Mouse (Mus musculus) naive thymus-derived CD4-positive, alpha-beta T cell, adult 2 months (primary cell): Measurements from ENCODE around the gene Aff3.

Source experiments
- DNase-seq: peaks from one replicate; pipeline ENCODE4 v3.0.0-alpha.2; 2011; ENCODE audit warnings: low read depth

Gene Aff3

GRCm38 (mm10) chr1:38320126-38320970 lies 344.4 kb downstream of the Aff3 start:
- no peak for DNase-seq

- no peak for DNase-seq
These were observed 346.1 kb downstream of the Aff3 start for GRCm38 (mm10) chr1:38318614-38319013.

GRCm38 (mm10) chr1:38315992-38316391 lies 348.8 kb downstream of the Aff3 start:
- no peak for DNase-seq

GRCm38 (mm10) chr1:38310496-38310895 lies 354.3 kb downstream of the Aff3 start:
- no peak for DNase-seq

GRCm38 (mm10) chr1:38310076-38310475 lies 354.7 kb downstream of the Aff3 start:
- no peak for DNase-seq

GRCm38 (mm10) chr1:38309341-38309740 lies 355.4 kb downstream of the Aff3 start:
- no peak for DNase-seq

- no peak for DNase-seq
These were observed 356.1 kb downstream of the Aff3 start for GRCm38 (mm10) chr1:38308705-38308996.

GRCm38 (mm10) chr1:38307821-38308704 lies 356.7 kb downstream of the Aff3 start:
- no peak for DNase-seq

GRCm38 (mm10) chr1:38307234-38307633 lies 357.5 kb downstream of the Aff3 start:
- peak; percentile 8 for DNase-seq

- DNase-seq, result no peak
These were observed 358.6 kb downstream of the Aff3 start for GRCm38 (mm10) chr1:38306146-38306545.

GRCm38 (mm10) chr1:38304376-38304775 lies 360.4 kb downstream of the Aff3 start:
- no peak for DNase-seq

GRCm38 (mm10) chr1:38298291-38298690 lies 366.5 kb downstream of the Aff3 start:
- no peak for DNase-seq

GRCm38 (mm10) chr1:38294906-38295305 lies 369.8 kb downstream of the Aff3 start:
- DNase-seq, result no peak

- no peak for DNase-seq
These were observed 370.4 kb downstream of the Aff3 start for GRCm38 (mm10) chr1:38294336-38294695.

GRCm38 (mm10) chr1:38293671-38294335 lies 371.0 kb downstream of the Aff3 start:
- DNase-seq, result no peak

GRCm38 (mm10) chr1:38292851-38293250 lies 371.9 kb downstream of the Aff3 start:
- DNase-seq, result no peak

GRCm38 (mm10) chr1:38291915-38292314 lies 372.8 kb downstream of the Aff3 start:
- no peak for DNase-seq

GRCm38 (mm10) chr1:38291497-38291896 lies 373.3 kb downstream of the Aff3 start:
- DNase-seq, result no peak

- no peak for DNase-seq
These were observed 373.9 kb downstream of the Aff3 start for GRCm38 (mm10) chr1:38290881-38291280.

GRCm38 (mm10) chr1:38289891-38290290 lies 374.9 kb downstream of the Aff3 start:
- DNase-seq, result no peak

GRCm38 (mm10) chr1:38288716-38289115 lies 376.0 kb downstream of the Aff3 start:
- DNase-seq, result no peak

GRCm38 (mm10) chr1:38286551-38286950 lies 378.2 kb downstream of the Aff3 start:
- no peak for DNase-seq

- no peak for DNase-seq
These were observed 384.2 kb downstream of the Aff3 start for GRCm38 (mm10) chr1:38280549-38280948.
